Mouse (Mus musculus): ENCODE measurements around the gene Dspp. TPM values are rescaled to one million over a fixed set of nuclear protein-coding genes. Genes with fewer than 3 reads are reported as not detected.
A peak's percentile ranks its signal among the peaks of the same experiment; 100 is the strongest.

The Dspp gene
- polyA plus RNA-seq, 2 experiments = not detected

GRCm38 (mm10) chr5:104130891-104131290 lies 39.6 kb upstream of the Dspp start:
- no peak overlapping the region for H3K4me2 ChIP-seq (ENCODE audit: low read depth)
- no peaks in the 10 kb centered on the region for H3K27me3 ChIP-seq (ENCODE audit: control insufficient read depth, insufficient read depth, low read length)
- H3K36me3 ChIP-seq (replicated peaks; ENCODE audit: control insufficient read depth, insufficient read depth, low read depth) = no peaks in the 10 kb centered on the region
- H3K9me3 ChIP-seq (ENCODE audit: control insufficient read depth, low read length) = no peaks in the 10 kb centered on the region
- WGBS (ENCODE audit: insufficient replicate concordance) = 72% methylated on average over 4 of the region's 4 CpGs
- no peak for DNase-seq (ENCODE audit: low read depth in 3 of 3, low spot score in 3 of 3)
- H3K4me1 ChIP-seq (replicated peaks; ENCODE audit: control insufficient read depth in 2 of 2, insufficient read depth in 2 of 2, low read length in 1 of 2) = no peaks in the 10 kb centered on the region
- H3K9ac ChIP-seq (replicated peaks) = no peak overlapping the region
- H3K27ac ChIP-seq = no peak overlapping the region
- no peak for TF ChIP-seq CTCF (IDR thresholded peaks at IDR 0.05; ENCODE audit: low read depth)
- no peak for TF ChIP-seq EP300 (IDR thresholded peaks at IDR 0.05; ENCODE audit: low read depth)
- no peak overlapping the region for H3K4me3 ChIP-seq (ENCODE audit: insufficient read depth in 1 of 2, low read depth in 2 of 2, low read length in 2 of 2)
- no peak for ATAC-seq (ENCODE audit: insufficient read depth)

- ATAC-seq (ENCODE audit: insufficient read depth) = no peak
- Histone ChIP-seq H3K36me3 (replicated peaks; ENCODE audit: control insufficient read depth, insufficient read depth, low read depth) (no peaks in the 10 kb centered on the region), H3K4me3 (ENCODE audit: insufficient read depth in 1 of 2, low read depth in 2 of 2, low read length in 2 of 2) (no peak overlapping the region), H3K9me3 (ENCODE audit: control insufficient read depth, low read length) (no peaks in the 10 kb centered on the region), H3K27ac (no peak overlapping the region), H3K9ac (replicated peaks) (no peak overlapping the region), H3K4me2 (ENCODE audit: low read depth) (no peak overlapping the region), H3K4me1 (replicated peaks; ENCODE audit: control insufficient read depth in 2 of 2, insufficient read depth in 2 of 2, low read length in 1 of 2) (no peaks in the 10 kb centered on the region), H3K27me3 (ENCODE audit: control insufficient read depth, insufficient read depth, low read length) (no peaks in the 10 kb centered on the region)
- DNase-seq (ENCODE audit: low read depth in 3 of 3, low spot score in 3 of 3) = no peak
- TF ChIP-seq EP300 (IDR thresholded peaks at IDR 0.05; ENCODE audit: low read depth) (no peak), CTCF (IDR thresholded peaks at IDR 0.05; ENCODE audit: low read depth) (peak; percentile 41)
- WGBS (ENCODE audit: insufficient replicate concordance) = 29% methylated on average over 4 of the region's 4 CpGs
These were observed 39.0 kb upstream of the Dspp start for GRCm38 (mm10) chr5:104131544-104131943.

- Histone ChIP-seq H3K9ac (replicated peaks) (no peak overlapping the region), H3K4me2 (ENCODE audit: low read depth) (no peak overlapping the region), H3K9me3 (ENCODE audit: control insufficient read depth, low read length) (no peaks in the 10 kb centered on the region), H3K36me3 (replicated peaks; ENCODE audit: control insufficient read depth, insufficient read depth, low read depth) (no peaks in the 10 kb centered on the region), H3K4me3 (ENCODE audit: insufficient read depth in 1 of 2, low read depth in 2 of 2, low read length in 2 of 2) (no peak overlapping the region), H3K4me1 (replicated peaks; ENCODE audit: control insufficient read depth in 2 of 2, insufficient read depth in 2 of 2, low read length in 1 of 2) (no peaks in the 10 kb centered on the region), H3K27ac (no peak overlapping the region), H3K27me3 (ENCODE audit: control insufficient read depth, insufficient read depth, low read length) (no peaks in the 10 kb centered on the region)
- WGBS (ENCODE audit: insufficient replicate concordance) = 51% methylated on average over 4 of the region's 4 CpGs
- ATAC-seq (ENCODE audit: insufficient read depth) (no peak), DNase-seq (ENCODE audit: low read depth in 3 of 3, low spot score in 3 of 3) (no peak)
- TF ChIP-seq CTCF (IDR thresholded peaks at IDR 0.05; ENCODE audit: low read depth) (no peak), EP300 (IDR thresholded peaks at IDR 0.05; ENCODE audit: low read depth) (no peak)
These were observed 36.8 kb upstream of the Dspp start for GRCm38 (mm10) chr5:104133752-104134151.

GRCm38 (mm10) chr5:104137920-104138541 lies 32.5 kb upstream of the Dspp start:
- H3K27ac ChIP-seq = no peak overlapping the region
- no peak overlapping the region for H3K4me2 ChIP-seq (ENCODE audit: low read depth)
- no peak for TF ChIP-seq CTCF (IDR thresholded peaks at IDR 0.05; ENCODE audit: low read depth)
- TF ChIP-seq EP300 (IDR thresholded peaks at IDR 0.05; ENCODE audit: low read depth) = no peak
- H3K9ac ChIP-seq (replicated peaks) = no peak overlapping the region
- H3K4me1 ChIP-seq (replicated peaks; ENCODE audit: control insufficient read depth in 2 of 2, insufficient read depth in 2 of 2, low read length in 1 of 2) = no peaks in the 10 kb centered on the region
- ATAC-seq (ENCODE audit: insufficient read depth) (no peak), DNase-seq (ENCODE audit: low read depth in 3 of 3, low spot score in 3 of 3) (no peak)
- H3K4me3 ChIP-seq (ENCODE audit: insufficient read depth in 1 of 2, low read depth in 2 of 2, low read length in 2 of 2) = no peak overlapping the region
- no peaks in the 10 kb centered on the region for H3K27me3 ChIP-seq (ENCODE audit: control insufficient read depth, insufficient read depth, low read length)
- H3K36me3 ChIP-seq (replicated peaks; ENCODE audit: control insufficient read depth, insufficient read depth, low read depth) = no peaks in the 10 kb centered on the region
- H3K9me3 ChIP-seq (ENCODE audit: control insufficient read depth, low read length) = no peaks in the 10 kb centered on the region
- 50% methylated on average over 10 of the region's 10 CpGs for WGBS (ENCODE audit: insufficient replicate concordance)

GRCm38 (mm10) chr5:104141067-104141466 lies 29.4 kb upstream of the Dspp start:
- WGBS (ENCODE audit: insufficient replicate concordance) = 45% methylated on average over 2 of the region's 2 CpGs
- TF ChIP-seq CTCF (IDR thresholded peaks at IDR 0.05; ENCODE audit: low read depth) (no peak), EP300 (IDR thresholded peaks at IDR 0.05; ENCODE audit: low read depth) (no peak)
- H3K4me3 ChIP-seq (ENCODE audit: insufficient read depth in 1 of 2, low read depth in 2 of 2, low read length in 2 of 2) = no peak overlapping the region
- no peak overlapping the region for H3K27ac ChIP-seq
- H3K4me2 ChIP-seq (ENCODE audit: low read depth) = no peak overlapping the region
- DNase-seq (ENCODE audit: low read depth in 3 of 3, low spot score in 3 of 3) = no peak
- no peak for ATAC-seq (ENCODE audit: insufficient read depth)
- no peaks in the 10 kb centered on the region for H3K9me3 ChIP-seq (ENCODE audit: control insufficient read depth, low read length)
- H3K27me3 ChIP-seq (ENCODE audit: control insufficient read depth, insufficient read depth, low read length) = no peaks in the 10 kb centered on the region
- no peaks in the 10 kb centered on the region for H3K36me3 ChIP-seq (replicated peaks; ENCODE audit: control insufficient read depth, insufficient read depth, low read depth)
- H3K9ac ChIP-seq (replicated peaks) = no peak overlapping the region
- H3K4me1 ChIP-seq (replicated peaks; ENCODE audit: control insufficient read depth in 2 of 2, insufficient read depth in 2 of 2, low read length in 1 of 2) = no peaks in the 10 kb centered on the region
